Mouse (Mus musculus): ENCODE measurements around the gene Slit3.

Slit3 gene

DNA sequence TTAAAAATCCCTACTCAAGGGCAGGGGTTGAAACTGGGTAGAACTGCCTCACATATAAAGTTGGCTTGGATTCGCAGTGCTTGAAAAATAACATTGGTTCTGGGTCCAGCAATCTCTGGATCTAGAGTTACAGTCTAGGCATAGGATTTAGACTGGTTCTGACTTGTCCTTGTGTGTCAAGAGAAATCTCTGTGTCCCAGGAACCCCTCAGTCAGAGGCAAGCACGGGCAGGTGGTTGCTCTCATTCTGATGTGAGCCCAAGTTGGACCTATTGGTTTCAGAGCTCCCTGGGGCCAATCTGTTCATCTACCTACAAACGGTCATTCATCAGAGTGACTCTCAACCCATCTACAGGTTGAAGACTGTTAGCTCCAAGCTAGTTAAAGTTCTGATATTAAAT is 541.9 kb downstream of the Slit3 start:
- DNase-seq = no peak

DNA sequence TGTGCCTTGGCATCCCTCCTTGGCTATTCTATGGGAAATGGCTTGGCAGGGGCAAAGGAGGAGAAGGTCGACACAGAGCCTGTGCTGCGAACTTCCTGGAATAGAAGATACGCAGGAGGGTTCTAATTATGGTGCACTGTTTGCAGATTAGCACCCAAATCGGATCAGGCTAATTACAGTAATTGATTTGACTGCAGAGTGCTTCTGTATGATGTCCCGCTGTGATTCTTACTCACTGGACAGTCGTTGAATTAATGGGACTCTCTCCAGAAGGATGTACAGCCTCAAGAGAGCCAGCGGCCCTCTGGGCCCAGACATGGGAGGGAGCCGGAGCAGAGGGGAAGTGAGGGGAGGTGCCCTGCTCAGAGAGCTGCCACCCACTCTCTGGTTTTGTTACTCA is 542.6 kb downstream of the Slit3 start:
- DNase-seq = no peak

GRCm38 (mm10) chr11:35664991-35665390 is 544.0 kb downstream of the Slit3 start:
- no peak for DNase-seq

DNA sequence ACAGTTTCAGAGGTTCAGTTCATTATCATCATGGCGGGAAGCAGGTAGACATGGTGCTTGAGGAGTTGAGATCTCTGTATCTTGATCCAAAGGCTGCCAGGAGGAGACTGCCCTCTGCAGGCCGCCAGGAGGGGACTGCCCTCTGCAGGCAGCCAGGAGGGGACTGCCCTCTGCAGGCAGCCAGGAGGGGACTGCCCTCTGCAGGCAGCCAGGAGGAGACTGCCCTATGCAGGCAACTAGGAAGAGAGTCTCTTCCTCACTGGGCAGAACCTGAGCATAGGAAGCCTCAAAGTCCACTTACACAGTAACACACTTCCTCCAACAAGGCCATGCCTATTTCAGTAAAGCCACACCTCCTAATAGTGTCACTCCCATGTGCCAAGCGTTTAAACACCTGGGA is 546.4 kb downstream of the Slit3 start:
- peak; percentile 4 to 26 for DNase-seq

- DNase-seq = no peak
These were observed 547.1 kb downstream of the Slit3 start for GRCm38 (mm10) chr11:35668138-35668537.

GRCm38 (mm10) chr11:35668750-35669149 is 547.7 kb downstream of the Slit3 start:
- DNase-seq = no peak

DNA sequence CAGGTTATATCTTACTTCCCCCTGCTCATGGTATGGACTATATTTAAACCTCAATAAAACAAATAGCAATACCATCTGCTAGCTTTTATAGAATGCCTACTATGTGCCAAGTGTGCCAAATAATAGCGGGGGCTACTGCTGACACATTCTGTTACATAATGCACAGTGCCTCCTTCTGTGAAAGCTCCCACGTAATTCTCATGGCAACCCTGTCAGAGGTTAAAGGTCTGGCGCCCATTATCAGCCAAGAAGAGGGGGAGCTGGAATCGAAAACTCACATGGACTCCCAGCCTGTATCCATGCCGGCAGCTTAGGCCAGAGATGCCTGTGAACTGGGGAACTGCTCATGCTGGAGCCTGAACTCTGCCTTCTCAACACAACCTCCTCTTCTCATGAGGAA is 548.5 kb downstream of the Slit3 start:
- no peak for DNase-seq

GRCm38 (mm10) chr11:35670181-35670580 is 549.2 kb downstream of the Slit3 start:
- no peak for DNase-seq

DNA sequence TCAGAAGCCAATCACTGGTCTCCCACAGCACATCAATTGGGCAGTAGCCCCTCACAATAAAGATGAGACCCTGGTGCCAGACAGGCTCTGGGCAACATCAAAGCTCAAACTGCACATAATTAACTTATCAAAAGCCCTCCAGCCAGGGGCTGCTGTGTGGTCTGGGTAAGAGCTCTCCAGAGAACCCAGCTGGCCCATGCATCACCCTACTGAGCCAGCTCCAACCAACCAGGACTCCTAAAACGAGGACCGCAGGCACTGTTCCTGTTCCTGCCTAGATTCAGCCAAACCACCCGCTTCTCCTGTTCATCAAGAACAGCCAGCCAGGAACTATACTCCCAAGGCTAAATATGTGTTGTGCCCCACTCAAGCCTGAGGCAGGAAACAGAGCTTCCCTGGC is 549.7 kb downstream of the Slit3 start:
- DNase-seq = no peak

- DNase-seq = no peak
These were observed 552.0 kb downstream of the Slit3 start for GRCm38 (mm10) chr11:35673050-35673449.

- DNase-seq = no peak
These were observed 553.2 kb downstream of the Slit3 start for GRCm38 (mm10) chr11:35674242-35674641.

- DNase-seq = no peak
These were observed 555.7 kb downstream of the Slit3 start for GRCm38 (mm10) chr11:35676744-35677143.

DNA sequence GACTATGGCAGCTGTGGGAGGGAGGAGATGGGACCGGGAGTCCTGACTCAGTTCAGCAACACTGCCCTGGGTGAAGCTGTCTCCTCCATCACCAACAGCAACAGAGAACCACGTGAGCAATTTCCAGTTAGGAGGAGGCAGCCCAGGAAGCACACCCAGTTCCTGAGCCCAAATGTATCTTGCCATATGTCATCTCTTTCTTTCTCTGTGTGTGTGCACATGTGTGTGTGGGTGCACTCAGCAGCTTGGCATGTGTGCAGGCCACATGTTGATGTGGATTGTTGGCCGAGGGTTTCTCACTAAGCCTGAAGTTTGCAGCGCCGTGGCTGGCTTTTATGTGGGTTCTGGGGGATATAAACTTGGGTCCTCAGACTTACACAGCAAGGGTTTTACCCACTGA is 559.0 kb downstream of the Slit3 start:
- DNase-seq = no peak

GRCm38 (mm10) chr11:35687316-35687715 is 566.3 kb downstream of the Slit3 start:
- no peak for DNase-seq

GRCm38 (mm10) chr11:35690515-35691281 is 569.7 kb downstream of the Slit3 start:
- no peak for DNase-seq

DNA sequence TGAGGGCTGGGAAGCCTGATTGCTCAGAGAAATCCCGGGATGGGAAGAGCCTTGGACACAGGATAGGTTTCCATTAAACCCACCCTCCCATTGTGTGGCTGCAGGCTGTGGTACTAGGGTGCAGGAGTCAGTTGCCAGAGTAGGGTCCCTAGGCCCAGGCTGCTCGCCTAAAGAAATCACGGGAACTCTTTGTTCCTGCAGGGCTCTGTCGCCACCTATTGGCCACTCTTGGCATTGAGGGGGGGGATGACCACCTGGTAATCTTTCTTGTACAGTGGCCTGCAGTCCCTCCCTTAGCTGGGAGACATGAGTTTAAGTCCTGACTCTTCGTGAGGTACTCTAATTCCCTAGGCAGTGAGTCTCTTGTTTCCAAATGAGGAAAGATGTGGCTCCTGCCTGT is 572.1 kb downstream of the Slit3 start:
- peak; percentile 27 to 30 for DNase-seq

DNA sequence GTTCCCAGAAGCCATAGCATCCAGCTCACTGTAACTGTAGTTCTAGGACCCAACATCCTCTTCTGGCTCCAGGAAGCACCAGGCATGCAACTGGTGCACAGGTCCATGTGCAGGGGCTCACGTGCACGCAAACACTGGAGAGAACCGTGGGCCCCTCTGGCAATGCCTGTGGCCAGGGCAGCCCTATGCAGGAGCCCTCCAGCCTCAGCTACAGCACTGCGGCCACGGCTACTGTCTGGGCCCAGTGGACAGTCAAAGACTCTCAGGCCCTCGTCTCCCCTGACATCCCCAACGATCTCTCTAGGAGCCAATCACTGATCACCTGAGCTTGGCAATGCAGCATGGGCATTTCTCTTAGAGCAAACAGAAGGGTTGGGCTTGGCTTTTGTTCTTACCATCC is 572.6 kb downstream of the Slit3 start:
- DNase-seq = no peak

- no peak for DNase-seq
These were observed 576.5 kb downstream of the Slit3 start for GRCm38 (mm10) chr11:35697476-35697875.

DNA sequence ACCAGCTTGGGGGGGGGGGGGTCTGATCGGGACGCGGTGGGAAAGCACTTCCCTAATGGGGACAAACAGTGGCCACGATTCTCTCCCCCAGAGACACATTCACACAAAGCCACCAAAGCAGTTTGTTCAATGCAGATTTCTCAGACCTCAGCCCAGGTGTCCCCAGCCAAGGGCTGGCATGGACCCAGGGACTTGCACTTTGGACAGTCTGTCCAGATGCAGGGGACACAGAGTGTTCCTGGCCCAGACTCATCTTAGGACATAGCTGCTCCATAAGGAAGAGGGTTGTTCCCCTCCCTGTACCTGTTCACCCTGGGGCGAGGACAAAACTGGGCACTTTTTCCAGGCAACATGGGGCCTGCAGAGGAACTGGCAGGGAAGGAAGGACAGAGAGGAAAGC is 577.9 kb downstream of the Slit3 start:
- no peak for DNase-seq

DNA sequence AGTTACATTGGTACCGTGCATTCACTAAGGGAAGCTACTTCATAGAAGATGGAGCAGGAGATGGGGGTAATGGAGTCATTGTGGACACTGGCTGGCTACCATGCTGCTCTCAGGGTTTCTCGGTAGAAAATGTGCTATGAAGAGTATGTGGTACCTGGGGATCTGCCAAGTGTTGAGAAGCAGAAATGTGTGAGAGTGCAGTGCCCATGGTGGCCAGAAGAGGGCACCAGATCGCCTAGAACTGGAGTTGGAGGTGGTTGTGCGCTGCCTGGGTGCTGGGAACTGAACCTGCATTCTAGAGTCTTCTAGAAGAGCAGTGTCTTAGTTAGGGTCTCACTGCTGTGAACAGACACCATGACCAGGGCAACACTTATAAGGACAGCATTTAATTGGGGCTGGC is 582.4 kb downstream of the Slit3 start:
- no peak for DNase-seq

DNA sequence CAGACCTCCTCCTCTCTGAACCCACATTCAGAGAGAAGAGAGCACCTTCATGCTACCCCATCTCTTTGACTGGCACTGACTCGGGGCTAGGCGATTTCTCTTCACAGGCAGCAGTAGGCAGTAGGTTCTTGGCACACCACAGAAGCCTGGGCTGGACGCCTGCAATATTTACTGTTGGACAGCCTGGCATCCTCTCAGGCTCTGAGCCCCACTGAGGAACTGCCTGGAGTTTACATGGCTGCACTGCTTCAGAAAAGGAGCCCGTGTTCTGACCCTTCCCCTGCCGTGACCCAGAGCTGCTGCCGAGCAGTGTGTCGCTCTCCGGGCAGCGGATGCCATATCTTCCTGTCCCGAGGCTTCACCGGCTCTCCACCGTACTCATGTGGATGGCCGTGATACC is 583.4 kb downstream of the Slit3 start:
- no peak for DNase-seq

DNA sequence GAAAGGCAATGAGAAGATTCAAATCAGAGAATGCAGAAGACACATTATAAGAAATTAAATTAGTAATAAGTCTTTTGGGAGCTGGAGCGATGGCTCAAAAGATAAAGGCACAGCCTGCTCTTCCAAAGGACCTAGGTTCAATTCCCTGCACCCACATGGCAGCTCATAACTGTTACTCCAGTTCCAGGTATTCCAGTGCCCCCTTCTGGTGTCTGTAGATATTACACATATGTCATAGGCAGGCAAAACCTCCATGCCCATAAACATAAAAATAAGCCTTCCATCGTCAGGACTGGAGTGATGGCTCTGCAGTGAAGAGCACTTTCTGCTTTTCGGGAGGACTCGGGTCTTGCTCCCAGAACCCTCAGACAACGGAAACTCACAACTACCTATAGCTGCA is 583.9 kb downstream of the Slit3 start:
- DNase-seq = no peak

DNA sequence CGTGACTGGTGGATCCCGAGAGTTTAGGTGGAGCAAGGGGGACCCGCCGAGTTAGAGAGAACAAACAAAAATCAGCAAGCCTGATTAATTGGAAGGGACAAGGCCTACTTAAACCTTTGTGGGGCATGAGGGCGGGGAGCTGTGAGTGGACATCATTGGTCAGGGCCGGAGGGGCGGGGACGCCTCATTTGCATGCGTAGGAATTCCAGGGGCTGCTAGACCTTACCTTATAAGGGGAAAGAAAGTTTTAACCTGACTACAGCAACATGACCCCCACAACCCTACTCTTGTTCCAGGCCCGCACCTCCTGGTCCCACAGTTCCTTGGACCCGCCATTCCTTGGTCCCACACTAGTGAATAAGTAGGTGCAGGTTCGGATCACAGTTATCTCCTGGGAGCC is 586.4 kb downstream of the Slit3 start:
- DNase-seq = no peak

GRCm38 (mm10) chr11:35711314-35711713 is 590.3 kb downstream of the Slit3 start:
- DNase-seq = no peak

DNA sequence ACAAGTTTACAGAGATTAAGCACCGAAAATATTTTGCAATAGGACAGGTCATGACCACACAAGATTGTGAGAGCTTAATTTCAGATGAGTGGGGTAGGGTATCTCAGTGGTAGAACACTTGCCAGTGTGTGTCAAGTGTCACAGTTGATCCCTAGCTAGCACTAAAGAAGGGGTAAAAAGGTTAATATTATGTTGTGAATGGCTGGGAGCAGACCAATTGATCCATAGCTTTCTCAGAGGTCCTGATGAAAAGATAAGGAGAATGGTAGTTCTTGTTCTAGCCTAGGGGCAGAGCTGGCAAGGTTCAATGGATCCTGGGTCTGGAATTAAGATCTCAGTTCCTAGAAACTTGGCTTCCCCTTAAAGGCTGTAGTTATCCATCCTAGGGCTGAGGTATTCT is 597.9 kb downstream of the Slit3 start:
- DNase-seq = no peak

All from thymus, postnatal 36 days (tissue).